Comparison of ENCODE assay signal across 25 mouse cellular contexts in the genomic region with DNA sequence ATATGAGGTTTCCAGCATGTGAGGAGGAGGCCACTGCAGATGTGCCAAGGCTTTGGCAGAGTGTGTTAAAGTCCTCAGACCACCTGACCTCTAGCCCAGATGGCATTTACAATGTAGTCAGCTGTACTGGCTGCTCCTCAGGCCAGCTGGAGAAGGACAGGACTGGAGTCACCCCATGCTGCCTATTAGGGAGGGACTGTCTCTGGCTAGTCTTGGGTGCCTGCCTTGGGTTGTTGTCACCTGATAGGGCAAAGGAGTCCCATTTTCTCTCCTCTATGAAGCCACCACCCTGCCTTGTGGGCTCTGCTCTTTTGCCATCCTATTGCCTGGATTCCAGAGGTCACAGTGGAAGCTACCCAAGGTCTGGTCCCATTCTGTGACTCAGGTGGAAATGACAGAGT. TPM values are rescaled to one million over a fixed set of nuclear protein-coding genes. Genes with fewer than 3 reads are reported as not detected.
DNase-seq lines count a peak whose midpoint lies in the region; ATAC-seq and TF ChIP-seq lines count a peak whose summit lies in the region.
"Had no signal": no experiment of that assay in that cellular context is flagged by ENCODE, and none has a peak within 500 bp of the region (broad histone marks: within the 10 kb centered on the region; RNA-seq: fewer than 3 reads in every experiment).

No protein-coding gene starts in this region.

- H3K4me2 ChIP-seq in liver, embryonic 12.5 days = no peak overlapping the region
- H3K4me2 ChIP-seq: embryonic facial prominence, embryonic 12.5 days; heart, embryonic 13.5 days; liver, embryonic 11.5 days had no signal

- no peak for TF ChIP-seq CTCF in liver, adult 2 months (IDR thresholded peaks at IDR 0.05; ENCODE audit: low read depth, low read length)

- intact Hi-C loops in gastrocnemius, postnatal 14 days (cut with DNase I; ENCODE audit: low total_unique reads) = no loop called here
- intact Hi-C loops in heart, postnatal 10 days (cut with DNase I) = no loop called here

- no peak overlapping the region for H3K4me3 ChIP-seq in liver, adult 2 months (ENCODE audit: insufficient read depth, low read depth, low read length)
- no peak overlapping the region for H3K4me3 ChIP-seq in liver, embryonic 12.5 days
- H3K4me3 ChIP-seq: embryonic facial prominence, embryonic 12.5 days; erythroblast, embryonic 14.5 days; heart, embryonic 13.5 days; limb, embryonic 10.5 days had no signal

- H3K27me3 ChIP-seq in liver, adult 2 months (ENCODE audit: control insufficient read depth, insufficient read depth, low read length) = no peaks in the 10 kb centered on the region
- peaks cover 32% of the 10 kb centered on the region for H3K27me3 ChIP-seq in liver, embryonic 12.5 days (replicated peaks)
- H3K27me3 ChIP-seq: heart, embryonic 13.5 days had no signal

- peaks cover 12% of the 10 kb centered on the region; the same call in 1 of the 2 replicates for H3K4me1 ChIP-seq in liver, adult 2 months (ENCODE audit: control insufficient read depth, insufficient read depth, low read length)
- H3K4me1 ChIP-seq in liver, embryonic 12.5 days = peaks cover 20% of the 10 kb centered on the region

- no peaks in the 10 kb centered on the region for H3K36me3 ChIP-seq in liver, adult 2 months (ENCODE audit: control insufficient read depth, insufficient read depth, low read length)
- H3K36me3 ChIP-seq in liver, embryonic 12.5 days = no peaks in the 10 kb centered on the region
- H3K36me3 ChIP-seq: embryonic facial prominence, embryonic 12.5 days; heart, embryonic 13.5 days; limb, embryonic 10.5 days had no signal

- peak; percentile 56 for DNase-seq in gastrocnemius, postnatal 14 days
- no peak for DNase-seq in gastrocnemius, postnatal 10 days
- peak; percentile 88 for DNase-seq in liver, adult 2 months (ENCODE audit: extremely low read depth, low read depth, low spot score)
- peak; percentile 81 to 82 for DNase-seq in heart, postnatal 10 days
- DNase-seq in spleen, postnatal 10 days (ENCODE audit: low spot score in 2 of 2) = no peak
- DNase-seq: cerebellum, adult 8-10 months; kidney, adult 9 months; lung, adult 2 months; right cerebral cortex, postnatal 25 days; thymus, postnatal 25 days had no signal

- H3K27ac ChIP-seq in liver, adult 2 months (replicated peaks; ENCODE audit: insufficient read depth, low read depth, low read length) = peak overlapping the region; percentile 23; the same call in 1 of the 2 replicates
- no peak overlapping the region for H3K27ac ChIP-seq in liver, embryonic 12.5 days
- H3K27ac ChIP-seq: embryonic facial prominence, embryonic 12.5 days; heart, embryonic 13.5 days; limb, embryonic 10.5 days had no signal

- ATAC-seq in liver, embryonic 12.5 days = no peak
- no peak for ATAC-seq in megakaryocyte-erythroid progenitor cell, adult 5-6 weeks (replicated peaks; ENCODE audit: low FRiP score, low TSS enrichment, poor library complexity, severe bottlenecking)
- ATAC-seq: forebrain, embryonic 14.5 days; midbrain, embryonic 16.5 days had no signal

- no peaks in the 10 kb centered on the region for H3K79me2 ChIP-seq in liver, adult 2 months (ENCODE audit: control insufficient read depth, insufficient read depth, low read length)

- no peaks in the 10 kb centered on the region for H3K9me3 ChIP-seq in liver, embryonic 12.5 days (replicated peaks)
- H3K9me3 ChIP-seq: embryonic facial prominence, embryonic 12.5 days; heart, embryonic 13.5 days; limb, embryonic 10.5 days had no signal

- H3K9ac ChIP-seq in liver, adult 2 months (ENCODE audit: low read depth, low read length) = no peak overlapping the region
- no peak overlapping the region for H3K9ac ChIP-seq in liver, embryonic 12.5 days
- H3K9ac ChIP-seq: embryonic facial prominence, embryonic 12.5 days; heart, embryonic 13.5 days had no signal

- no peak for TF ChIP-seq POLR2A in liver, adult 2 months (IDR thresholded peaks at IDR 0.05; ENCODE audit: extremely low read depth, insufficient read depth, low read length)

RNA-seq across cellular contexts. Expression of a gene that starts 5.0 kb away (rescaled TPM):
- total RNA-seq in gastrocnemius, postnatal 14 days (2021) = 1 to 10 TPM; 4.9 to 6.3 TPM
- 1 to 10 TPM; 9.3 to 9.4 TPM for total RNA-seq in gastrocnemius, postnatal 10 days (2021)
- total RNA-seq in liver, adult 2 months (2014; rRNA removed) = 116 and 153 TPM in 2 replicates
- 421 and 511 TPM in 2 replicates for polyA plus RNA-seq in liver, adult 2 months (2012; rRNA removed)
- 26.7 and 28.7 TPM in 2 replicates for polyA plus RNA-seq in liver, embryonic 12.5 days (2016; fragmentation: Nextera tagmentation; extraction: Ambion mirVana)
- total RNA-seq in heart, postnatal 10 days (2021) = 10 to 100 TPM; 53.3 to 78.7 TPM
- 14.8 and 15.2 TPM in 2 replicates for total RNA-seq in megakaryocyte-erythroid progenitor cell, adult 5-6 weeks (2014; fragmentation: Nextera tagmentation)
- 9.9 and 11.8 TPM in 2 replicates for total RNA-seq in megakaryocyte-erythroid progenitor cell, adult 5-6 weeks (2017)

RNA-seq across cellular contexts. Expression of a gene that starts 19.0 kb away (rescaled TPM):
- 1 to 10 TPM; 1.4 to 3.1 TPM for total RNA-seq in gastrocnemius, postnatal 14 days (2021)
- 1 to 10 TPM; 2.9 to 3.4 TPM for total RNA-seq in gastrocnemius, postnatal 10 days (2021)
- total RNA-seq in liver, adult 2 months (2014; rRNA removed) = 0.09 and 0.13 TPM in 2 replicates
- polyA plus RNA-seq in liver, adult 2 months (2012; rRNA removed) = 0.41 and 0.60 TPM in 2 replicates
- 4.6 and 5.5 TPM in 2 replicates for polyA plus RNA-seq in liver, embryonic 12.5 days (2016; fragmentation: Nextera tagmentation; extraction: Ambion mirVana)
- 10 to 100 TPM; 13.8 to 16.8 TPM for total RNA-seq in heart, postnatal 10 days (2021)
- 5.7 and 7.7 TPM in 2 replicates for total RNA-seq in megakaryocyte-erythroid progenitor cell, adult 5-6 weeks (2014; fragmentation: Nextera tagmentation)
- total RNA-seq in megakaryocyte-erythroid progenitor cell, adult 5-6 weeks (2017) = 6.8 and 8.0 TPM in 2 replicates
- total RNA-seq: neutrophil, adult 5-6 weeks had no signal
- polyA plus RNA-seq: erythroblast, embryonic 14.5 days had no signal

RNA-seq across cellular contexts. Expression of a gene that starts 22.8 kb away (rescaled TPM):
- total RNA-seq in gastrocnemius, postnatal 14 days (2021) = not detected
- under 1 TPM in 1 of 2 experiments, not detected in 1; 0.40 TPM for total RNA-seq in gastrocnemius, postnatal 10 days (2021)
- total RNA-seq in liver, adult 2 months (2014; rRNA removed) = not detected in 2 replicates
- polyA plus RNA-seq in liver, adult 2 months (2012; rRNA removed) = not detected in 2 replicates
- polyA plus RNA-seq in liver, embryonic 12.5 days (2016; fragmentation: Nextera tagmentation; extraction: Ambion mirVana) = not detected in 2 replicates
- under 1 TPM in 1 of 2 experiments, not detected in 1; 0.36 TPM for total RNA-seq in heart, postnatal 10 days (2021)
- not detected in 2 replicates for total RNA-seq in megakaryocyte-erythroid progenitor cell, adult 5-6 weeks (2014; fragmentation: Nextera tagmentation)
- total RNA-seq in megakaryocyte-erythroid progenitor cell, adult 5-6 weeks (2017) = not detected in 2 replicates
- total RNA-seq: layer of hippocampus, postnatal 10 days; left cerebral cortex, adult 8-10 months; neutrophil, adult 5-6 weeks had no signal
- polyA plus RNA-seq: cortical plate, adult 2 months; embryonic facial prominence, embryonic 12.5 days; erythroblast, embryonic 14.5 days; forebrain, embryonic 14.5 days; heart, embryonic 13.5 days; hindbrain, embryonic 11.5 days; limb, embryonic 10.5 days; liver, embryonic 11.5 days; lung, adult 2 months; midbrain, embryonic 16.5 days; testis, adult 2 months had no signal

RNA-seq across cellular contexts. Expression of a gene that starts 29.4 kb away (rescaled TPM):
- total RNA-seq in gastrocnemius, postnatal 14 days (2021) = 100 to 1,000 TPM in 1 of 2 experiments, 10 to 100 TPM in 1; 64.1 to 106 TPM
- total RNA-seq in gastrocnemius, postnatal 10 days (2021) = 100 to 1,000 TPM; 104 to 147 TPM
- total RNA-seq in liver, adult 2 months (2014; rRNA removed) = 58.6 and 67.0 TPM in 2 replicates
- polyA plus RNA-seq in liver, adult 2 months (2012; rRNA removed) = 60.7 and 90.0 TPM in 2 replicates
- polyA plus RNA-seq in liver, embryonic 12.5 days (2016; fragmentation: Nextera tagmentation; extraction: Ambion mirVana) = 106 and 120 TPM in 2 replicates
- total RNA-seq in heart, postnatal 10 days (2021) = 100 to 1,000 TPM; 325 to 346 TPM
- total RNA-seq in megakaryocyte-erythroid progenitor cell, adult 5-6 weeks (2014; fragmentation: Nextera tagmentation) = 88.4 and 89.4 TPM in 2 replicates
- total RNA-seq in megakaryocyte-erythroid progenitor cell, adult 5-6 weeks (2017) = 31.8 and 63.1 TPM in 2 replicates

Comparison
In these comparisons a context has a peak if more than half of its experiments do, and no peak if none do; other contexts are left out.
1. DNase-seq: peak in gastrocnemius, postnatal 14 days (single experiment), liver, adult 2 months (single experiment) and heart, postnatal 10 days (2 of 2); none in gastrocnemius, postnatal 10 days (single experiment) and spleen, postnatal 10 days (0 of 2).